Mouse (Mus musculus) bone marrow, adult 2 months (tissue): ENCODE data around the gene Rbm17.

Experiments
- CTCF ChIP-seq: fragments of 200-500 bp; IDR thresholded peaks from 2 replicates; pipeline ENCODE4 v1.5.1; 2011; ENCODE audit warnings: low read length, control low read depth; ENCODE audit not compliant: control insufficient read depth, insufficient read depth
- POLR2A ChIP-seq: fragments of 200-500 bp; IDR thresholded peaks from 2 replicates; pipeline ENCODE4 v1.6.1; 2011; ENCODE audit warnings: low read depth, mild to moderate bottlenecking, control low read depth, low read length, borderline replicate concordance; ENCODE audit not compliant: control insufficient read depth

- TF ChIP-seq CTCF, result no peak
- TF ChIP-seq POLR2A, result no peak
These were observed 32.9 kb downstream of the Rbm17 start for GRCm38 (mm10) chr2:11571004-11571535.
